Mouse (Mus musculus) C2C12 (cell line): Measurements from ENCODE around the gene Tesk2. TPM values are rescaled to one million over a fixed set of nuclear protein-coding genes. Genes with fewer than 3 reads are reported as not detected.

Experiments
- H3K27me3 ChIP-seq: one replicate; pipeline ENCODE4 v1.6.1; 2011; ENCODE audit not compliant: control insufficient read depth, insufficient read depth, insufficient read length
- H3K36me3 ChIP-seq: one replicate; pipeline ENCODE4 v1.6.1; 2011; ENCODE audit not compliant: control insufficient read depth, insufficient read depth
- H3K4me3 ChIP-seq: one replicate; pipeline ENCODE4 v1.5.1; 2011; ENCODE audit warnings: mild to moderate bottlenecking, control low read depth; ENCODE audit not compliant: poor library complexity, insufficient read depth, severe bottlenecking
- H3K79me2 ChIP-seq: one replicate; pipeline ENCODE4 v1.6.1; 2011; ENCODE audit not compliant: control insufficient read depth, insufficient read depth
- H3K79me3 ChIP-seq: one replicate; pipeline ENCODE4 v1.6.1; 2011; ENCODE audit warnings: low read depth, control low read depth
- H3ac ChIP-seq: one replicate; pipeline ENCODE3; 2011; ENCODE audit warnings: low read depth; ENCODE audit not compliant: control insufficient read depth, insufficient read length
- CEBPB ChIP-seq: IDR thresholded peaks from one replicate; pipeline ENCODE4 v1.6.1; 2011; ENCODE audit warnings: low read depth, mild to moderate bottlenecking, control low read depth, moderate library complexity
- CTCF ChIP-seq: IDR thresholded peaks from one replicate; pipeline ENCODE4 v1.5.1; 2011; ENCODE audit not compliant: control insufficient read depth, insufficient read depth, insufficient read length
- FOSL1 ChIP-seq: IDR thresholded peaks from one replicate; pipeline ENCODE4 v1.8.0; 2011; ENCODE audit warnings: mild to moderate bottlenecking, low read length; ENCODE audit not compliant: poor library complexity, insufficient read depth, severe bottlenecking
- MAX ChIP-seq: IDR thresholded peaks from one replicate; pipeline ENCODE4 v1.6.1; 2011; ENCODE audit warnings: mild to moderate bottlenecking, control low read depth
- MYOD1 ChIP-seq: IDR thresholded peaks from one replicate; pipeline ENCODE4 v1.6.1; 2011; ENCODE audit warnings: low read depth; ENCODE audit not compliant: control insufficient read depth, insufficient read length
- MYOG ChIP-seq: IDR thresholded peaks from one replicate; pipeline ENCODE4 v1.6.1; 2011; ENCODE audit not compliant: control insufficient read depth, insufficient read length; ENCODE audit errors: extremely low read depth
- USF1 ChIP-seq: IDR thresholded peaks from one replicate; pipeline ENCODE4 v1.6.1; 2011; ENCODE audit warnings: low read depth, mild to moderate bottlenecking, control low read depth, moderate library complexity
- polyA plus RNA-seq: library from polyadenylated mRNA; unstranded; fragments of >200 nt; fragmentation: generic; extraction: Trizol; gene quantifications from one replicate; pipeline ENCODE4 v1.2.1, GENCODE M21; 2012; ENCODE audit warnings: missing spikeins

Gene Tesk2
- polyA plus RNA-seq, 1 experiment: 12.0 TPM

- Histone ChIP-seq H3ac (no peak overlapping the region), H3K4me3 (no peak overlapping the region), H3K27me3 (no peaks in the 10 kb centered on the region), H3K79me3 (peaks cover 32% of the 10 kb centered on the region), H3K79me2 (peaks cover 36% of the 10 kb centered on the region), H3K36me3 (peaks cover 24% of the 10 kb centered on the region)
- no peak for TF ChIP-seq MAX
- no peak for TF ChIP-seq CEBPB
- no peak for TF ChIP-seq MYOG
- no peak for TF ChIP-seq MYOD1
- no peak for TF ChIP-seq FOSL1
- TF ChIP-seq CTCF: no peak
- TF ChIP-seq USF1: no peak
These were observed 36.8 kb upstream of the Tesk2 start for GRCm38 (mm10) chr4:116683957-116684356.

GRCm38 (mm10) chr4:116684665-116685064, 36.1 kb upstream of the Tesk2 start:
- TF ChIP-seq CTCF: no peak
- no peak for TF ChIP-seq USF1
- no peak for TF ChIP-seq MAX
- no peak for TF ChIP-seq FOSL1
- TF ChIP-seq MYOD1: no peak
- no peak for TF ChIP-seq MYOG
- no peak for TF ChIP-seq CEBPB
- Histone ChIP-seq H3K4me3 (no peak overlapping the region), H3K27me3 (no peaks in the 10 kb centered on the region), H3K79me3 (peaks cover 39% of the 10 kb centered on the region), H3ac (no peak overlapping the region), H3K79me2 (peaks cover 43% of the 10 kb centered on the region), H3K36me3 (peaks cover 31% of the 10 kb centered on the region)

GRCm38 (mm10) chr4:116685402-116686061, 35.2 kb upstream of the Tesk2 start, which contains the start of gene Prdx1:
Gene Prdx1, plus strand, starts transcription at chr4:116685544.
- peak within 1 kb of the TSS; percentile 83 for H3K4me3 ChIP-seq
- TF ChIP-seq CTCF (peak; percentile 39), MYOG (no peak), USF1 (peak; percentile 28), MYOD1 (no peak), CEBPB (no peak), MAX (peak; percentile 53), FOSL1 (no peak)

GRCm38 (mm10) chr4:116687041-116687440, 33.7 kb upstream of the Tesk2 start:
- Histone ChIP-seq H3K79me2 (peaks cover 67% of the 10 kb centered on the region), H3K27me3 (no peaks in the 10 kb centered on the region), H3K4me3 (peak overlapping the region; percentile 83), H3ac (no peak overlapping the region), H3K79me3 (peaks cover 61% of the 10 kb centered on the region), H3K36me3 (peaks cover 55% of the 10 kb centered on the region)
- TF ChIP-seq FOSL1: no peak
- no peak for TF ChIP-seq MYOG
- TF ChIP-seq CEBPB: no peak
- TF ChIP-seq CTCF: no peak
- no peak for TF ChIP-seq MYOD1
- no peak for TF ChIP-seq MAX
- no peak for TF ChIP-seq USF1

More at GRCm38 (mm10) chr4:116685402-116686061, 35.2 kb upstream of the Tesk2 start, which contains the start of gene Prdx1:
- H3K79me2 ChIP-seq: peaks cover 52% of the 10 kb centered on the region
- H3K27me3 ChIP-seq: no peaks in the 10 kb centered on the region
- peak within 1 kb of the TSS; percentile 91 for H3ac ChIP-seq
- H3K79me3 ChIP-seq: peaks cover 48% of the 10 kb centered on the region
- peaks cover 40% of the 10 kb centered on the region for H3K36me3 ChIP-seq

GRCm38 (mm10) chr4:116689309-116689876, 31.4 kb upstream of the Tesk2 start:
- peaks cover 88% of the 10 kb centered on the region for H3K79me2 ChIP-seq
- no peak overlapping the region for H3ac ChIP-seq
- peaks cover 78% of the 10 kb centered on the region for H3K36me3 ChIP-seq
- peaks cover 74% of the 10 kb centered on the region for H3K79me3 ChIP-seq
- no peak overlapping the region for H3K4me3 ChIP-seq
- TF ChIP-seq USF1 (no peak), MAX (no peak), CTCF (no peak)
- no peaks in the 10 kb centered on the region for H3K27me3 ChIP-seq
